Mouse (Mus musculus) CH12.LX (cell line): ENCODE measurements around the gene Meioc. TPM values are rescaled to one million over a fixed set of nuclear protein-coding genes. Genes with fewer than 3 reads are reported as not detected.

Experiments used
- DNase-seq: peaks from one replicate; pipeline ENCODE4 v3.0.0-alpha.2; 2013; ENCODE audit errors: extremely low read depth
- H3K27ac ChIP-seq: 2 replicates; pipeline ENCODE4 v1.5.1; 2012; ENCODE audit warnings: low read depth, mild to moderate bottlenecking, control low read depth, moderate library complexity; ENCODE audit not compliant: insufficient read depth
- H3K27me3 ChIP-seq: replicated peaks from 2 replicates; pipeline ENCODE3; 2012; ENCODE audit warnings: inconsistent platforms
- H3K36me3 ChIP-seq, 2 experiments: replicated peaks in 1 of 2; 2 replicates each; pipeline versions ENCODE3 to v1.6.1; 2012; ENCODE audit warnings: inconsistent platforms in 1 of 2, low read length in 1 of 2, mild to moderate bottlenecking in 1 of 2, mixed read lengths in 1 of 2, moderate library complexity in 1 of 2; ENCODE audit not compliant: control insufficient read depth in 1 of 2, insufficient read depth in 1 of 2
- H3K4me1 ChIP-seq, 2 experiments: 2 replicates each; pipeline ENCODE4 v1.6.1; 2012; ENCODE audit warnings: inconsistent platforms in 1 of 2, moderate library complexity in 1 of 2; ENCODE audit not compliant: insufficient read depth in 2 of 2, control insufficient read depth in 1 of 2
- H3K4me2 ChIP-seq: 2 replicates; pipeline ENCODE4 v1.6.1; 2012; ENCODE audit warnings: low read depth, mild to moderate bottlenecking, control low read depth; ENCODE audit not compliant: poor library complexity, insufficient read depth, severe bottlenecking
- H3K4me3 ChIP-seq, 3 experiments: fragments of 150-350 bp in 1 of 3; sonication (generic) in 1 of 3; replicated peaks in 1 of 3; 2 replicates each; pipeline versions ENCODE3 to v1.5.1; 2011 to 2012; ENCODE audit warnings: low read depth in 2 of 3, low read length in 2 of 3, mild to moderate bottlenecking in 2 of 3, moderate library complexity in 2 of 3, control low read depth in 1 of 3, improper control_type of control experiment in 1 of 3, inconsistent platforms in 1 of 3, mixed read lengths in 1 of 3; ENCODE audit not compliant: poor library complexity in 1 of 3
- H3K79me2 ChIP-seq: replicated peaks from 2 replicates; pipeline ENCODE4 v1.6.1; 2012; ENCODE audit warnings: mild to moderate bottlenecking, moderate library complexity; ENCODE audit not compliant: control insufficient read depth, poor library complexity, insufficient read depth, severe bottlenecking; ENCODE audit errors: extremely low read depth
- H3K9ac ChIP-seq: 2 replicates; pipeline ENCODE4 v1.6.1; 2012; ENCODE audit warnings: low read depth, mild to moderate bottlenecking, control low read depth, moderate library complexity; ENCODE audit not compliant: insufficient read depth
- H3K9me3 ChIP-seq: replicated peaks from 2 replicates; pipeline ENCODE3; 2012; ENCODE audit warnings: low read length, inconsistent platforms, mixed read lengths
- CTCF ChIP-seq, 2 experiments: IDR thresholded peaks in 1 of 2; conservative IDR thresholded peaks in 1 of 2; 2 replicates each; pipeline ENCODE4 v1.5.1; 2011 to 2012; ENCODE audit warnings: low read depth in 2 of 2, low read length in 2 of 2, improper control_type of control experiment in 1 of 2, inconsistent platforms in 1 of 2, mild to moderate bottlenecking in 1 of 2, moderate library complexity in 1 of 2
- E2F4 ChIP-seq: IDR thresholded peaks from 2 replicates; pipeline ENCODE4 v1.6.1; 2011; ENCODE audit warnings: low read depth, low read length, improper control_type of control experiment; ENCODE audit not compliant: insufficient replicate concordance
- EP300 ChIP-seq: IDR thresholded peaks from 2 replicates; pipeline ENCODE4 v1.6.1; 2011; ENCODE audit warnings: low read length, improper control_type of control experiment
- ETS1 ChIP-seq: conservative IDR thresholded peaks from 2 replicates; pipeline ENCODE4 v1.6.1; 2012; ENCODE audit warnings: low read depth, mild to moderate bottlenecking, inconsistent platforms, low read length, improper control_type of control experiment, moderate library complexity
- HCFC1 ChIP-seq: IDR thresholded peaks from 2 replicates; pipeline ENCODE4 v1.6.1; 2012; ENCODE audit warnings: low read depth, mild to moderate bottlenecking, inconsistent platforms, low read length, improper control_type of control experiment
- JUN ChIP-seq: IDR thresholded peaks from 2 replicates; pipeline ENCODE4 v1.6.1; 2011; ENCODE audit warnings: low read depth, mild to moderate bottlenecking, low read length, improper control_type of control experiment, moderate library complexity; ENCODE audit not compliant: insufficient read depth
- MXI1 ChIP-seq: IDR thresholded peaks from 2 replicates; pipeline ENCODE4 v1.6.1; 2011; ENCODE audit warnings: mild to moderate bottlenecking, low read depth, low read length, improper control_type of control experiment
- NRF1 ChIP-seq: IDR thresholded peaks from 2 replicates; pipeline ENCODE4 v1.6.1; 2014; ENCODE audit warnings: low read depth, mild to moderate bottlenecking, inconsistent platforms, low read length, improper control_type of control experiment, moderate library complexity
- RAD21 ChIP-seq: IDR thresholded peaks from 2 replicates; pipeline ENCODE4 v1.6.1; 2011; ENCODE audit warnings: low read depth, mild to moderate bottlenecking, low read length, improper control_type of control experiment, moderate library complexity
- RCOR1 ChIP-seq: conservative IDR thresholded peaks from 2 replicates; pipeline ENCODE4 v1.6.1; 2012; ENCODE audit warnings: low read depth, mild to moderate bottlenecking, inconsistent platforms, low read length, improper control_type of control experiment
- TBP ChIP-seq: conservative IDR thresholded peaks from 2 replicates; pipeline ENCODE4 v1.6.1; 2011; ENCODE audit warnings: low read depth, low read length, improper control_type of control experiment
- UBTF ChIP-seq: IDR thresholded peaks from 2 replicates; pipeline ENCODE4 v1.6.1; 2012; ENCODE audit warnings: low read depth, mild to moderate bottlenecking, inconsistent platforms, low read length, improper control_type of control experiment, moderate library complexity
- USF1 ChIP-seq: IDR thresholded peaks from 2 replicates; pipeline ENCODE4 v1.6.1; 2014; ENCODE audit warnings: low read depth, mild to moderate bottlenecking, inconsistent platforms, low read length, improper control_type of control experiment
- ZC3H11A ChIP-seq: IDR thresholded peaks from 2 replicates; pipeline ENCODE4 v1.6.1; 2012; ENCODE audit warnings: low read depth, mild to moderate bottlenecking, inconsistent platforms, low read length, improper control_type of control experiment
- ZKSCAN1 ChIP-seq: IDR thresholded peaks from 2 replicates; pipeline ENCODE4 v1.6.1; 2012; ENCODE audit warnings: low read depth, inconsistent platforms, low read length, improper control_type of control experiment, borderline replicate concordance
- ZNF384 ChIP-seq: IDR thresholded peaks from 2 replicates; pipeline ENCODE4 v1.6.1; 2012; ENCODE audit warnings: low read depth, low read length, improper control_type of control experiment, inconsistent platforms
- dilution Hi-C: fragments of 300-500 bp; cut with MboI; formaldehyde crosslinking; loops from 2 replicates; pipeline ENCODE4 v1.14.3; 2020; ENCODE audit warnings: low sequenced_read_pairs; ENCODE audit not compliant: extremely low pct_unique_long_range_greater_than_20kb, extremely low pct_ligation_motif_present
- in situ Hi-C: fragments of 300-500 bp; cut with MboI; formaldehyde crosslinking; loops from 3 replicates; pipeline ENCODE4 v1.14.3; 2019; ENCODE audit warnings: low sequenced_read_pairs, low pct_ligation_motif_present, low pct_unique_long_range_greater_than_20kb, mixed read lengths
- polyA plus RNA-seq: library from polyadenylated mRNA; unstranded; fragments of >175 nt; gene quantifications from 2 replicates; pipeline ENCODE4 v1.2.1, GENCODE M21; 2012; ENCODE audit warnings: low read depth; ENCODE audit not compliant: insufficient read length
- total RNA-seq, 2 experiments: library from RNA; depleted of rRNA; stranded (reverse); fragments of 300-350 nt in 1 of 2; fragments of >200 nt in 1 of 2; gene quantifications; 2 replicates each; pipeline ENCODE4 v1.2.3; 2012 to 2014

Meioc gene
- total and polyA plus RNA-seq, 3 experiments, result not detected

DNA sequence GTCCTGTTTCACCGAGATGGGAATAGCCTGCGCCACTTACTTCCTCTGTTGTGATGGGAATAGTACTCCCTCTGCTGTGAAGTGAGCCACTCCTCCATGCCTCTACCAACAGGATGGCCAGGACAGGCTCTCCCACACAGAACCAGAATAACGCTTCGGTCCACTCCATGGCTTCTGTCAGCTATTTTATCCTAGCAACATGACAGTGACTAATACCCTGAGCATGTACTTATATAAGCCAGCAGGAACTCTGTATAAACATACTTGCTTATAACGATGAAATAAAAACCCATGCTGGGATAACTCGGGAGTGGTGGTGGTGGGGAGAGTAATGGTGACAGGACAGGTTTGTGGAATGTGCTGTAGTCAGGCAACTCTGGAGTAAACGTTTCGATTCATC, 7.6 kb upstream of the Meioc start:
- no peak for DNase-seq
- Histone ChIP-seq H3K4me1 (peaks cover 0 to 13% of the 10 kb centered on the region in 2 experiments; a peak in 2 of 4 replicates), H3K36me3 (no peaks in the 10 kb centered on the region), H3K4me2 (no peak overlapping the region), H3K79me2 (no peaks in the 10 kb centered on the region), H3K27ac (no peak overlapping the region), H3K9ac (no peak overlapping the region), H3K27me3 (peaks cover 4% of the 10 kb centered on the region), H3K4me3 (no peak overlapping the region)
- dilution Hi-C loops, result no loop called here
- in situ Hi-C loops, result no loop called here
- TF ChIP-seq NRF1, result no peak
- TF ChIP-seq E2F4, result no peak
- TF ChIP-seq MXI1, result no peak
- no peak for TF ChIP-seq TBP
- TF ChIP-seq ZKSCAN1, result no peak
- no peak for TF ChIP-seq CTCF (conservative IDR thresholded peaks at IDR 0.05 in 1 of 2, IDR thresholded peaks at IDR 0.05 in 1 of 2; ENCODE audit: low read depth in 2 of 2, low read length in 2 of 2)
- TF ChIP-seq RCOR1, result no peak
- no peak for TF ChIP-seq ETS1
- no peak for TF ChIP-seq EP300
- TF ChIP-seq USF1, result no peak
- TF ChIP-seq JUN, result no peak
- TF ChIP-seq ZC3H11A, result no peak
- TF ChIP-seq, all 38 proteins: peak for 0
- no peaks in the 10 kb centered on the region for H3K9me3 ChIP-seq

- H3K27ac ChIP-seq, result no peak overlapping the region
- DNase-seq, result no peak
- no peak overlapping the region for H3K4me3 ChIP-seq
- in situ Hi-C loops, result no loop called here
- peaks cover 0 to 13% of the 10 kb centered on the region in 2 experiments; a peak in 2 of 4 replicates for H3K4me1 ChIP-seq
- no peak overlapping the region for H3K4me2 ChIP-seq
- no peaks in the 10 kb centered on the region for H3K9me3 ChIP-seq
- dilution Hi-C loops, result no loop called here
- TF ChIP-seq E2F4 (no peak), UBTF (no peak), ZNF384 (no peak), RAD21 (peak; percentile 60), NRF1 (no peak), CTCF (conservative IDR thresholded peaks at IDR 0.05 in 1 of 2, IDR thresholded peaks at IDR 0.05 in 1 of 2; ENCODE audit: low read depth in 2 of 2, low read length in 2 of 2) (peak in 1 of 2 experiments; percentile 57; a peak in 2 of 4 replicates), HCFC1 (no peak)
- H3K9ac ChIP-seq, result no peak overlapping the region
- no peaks in the 10 kb centered on the region for H3K36me3 ChIP-seq
- no peaks in the 10 kb centered on the region for H3K79me2 ChIP-seq
- H3K27me3 ChIP-seq, result peaks cover 2% of the 10 kb centered on the region
These were observed 7.1 kb upstream of the Meioc start for GRCm38 (mm10) chr11:102656326-102656926.
